Mouse (Mus musculus) frontal cortex, postnatal 14 days (tissue): ENCODE data around the gene Rab43.

Experiments used
- DNase-seq, 2 experiments: peaks; one replicate each; pipeline ENCODE4 v3.0.0; 2022; ENCODE audit warnings: low spot score in 2 of 2

The Rab43 gene

GRCm38 (mm10) chr6:87750184-87750910 lies 61.6 kb downstream of the Rab43 start:
- no peak for DNase-seq

GRCm38 (mm10) chr6:87748531-87748930 lies 63.4 kb downstream of the Rab43 start:
- no peak for DNase-seq

- DNase-seq = no peak
Measured at GRCm38 (mm10) chr6:87748078-87748477, 63.9 kb downstream of the Rab43 start.

- DNase-seq = no peak
Measured at GRCm38 (mm10) chr6:87746849-87747248, 65.1 kb downstream of the Rab43 start.

GRCm38 (mm10) chr6:87746059-87746458 lies 65.9 kb downstream of the Rab43 start:
- no peak for DNase-seq

GRCm38 (mm10) chr6:87745301-87745700 lies 66.7 kb downstream of the Rab43 start:
- no peak for DNase-seq

- no peak for DNase-seq
Measured at GRCm38 (mm10) chr6:87744632-87745031, 67.3 kb downstream of the Rab43 start.

- DNase-seq = no peak
Measured at GRCm38 (mm10) chr6:87743281-87743680, 68.7 kb downstream of the Rab43 start.

GRCm38 (mm10) chr6:87742804-87743203 lies 69.2 kb downstream of the Rab43 start:
- no peak for DNase-seq

GRCm38 (mm10) chr6:87741978-87742377 lies 70.0 kb downstream of the Rab43 start:
- DNase-seq = no peak

GRCm38 (mm10) chr6:87740496-87740895 lies 71.5 kb downstream of the Rab43 start:
- no peak for DNase-seq

GRCm38 (mm10) chr6:87739898-87740297 lies 72.1 kb downstream of the Rab43 start:
- no peak for DNase-seq
